Mouse (Mus musculus): ENCODE results near the gene Fam118b. TPM values are rescaled to one million over a fixed set of nuclear protein-coding genes. Genes with fewer than 3 reads are reported as not detected.

Fam118b gene
- polyA plus RNA-seq (2015; fragmentation: Illumina TruSeq; extraction: RNeasy Lipid Tissue Mini Kit (QIAGEN cat#74804); ENCODE audit: insufficient read depth, low read depth, low replicate concordance) = 7.0 TPM

GRCm38 (mm10) chr9:35267146-35267975 lies at the start of gene Fam118b, which contains the start of gene Rpusd4:
Gene Fam118b, minus strand, starts transcription at chr9:35267805.
Gene Rpusd4, plus strand, starts transcription at chr9:35267865.

GRCm38 (mm10) chr9:35210542-35211474 lies 56.8 kb downstream of the Fam118b start, which contains the start of gene Foxred1:
Gene Foxred1, minus strand, starts transcription at chr9:35211055.

GRCm38 (mm10) chr9:35199772-35200471 lies 67.7 kb downstream of the Fam118b start, which contains the start of the genes Srpr and Tirap:
Gene Srpr, plus strand, starts transcription at chr9:35200175.
Gene Tirap, minus strand, starts transcription at chr9:35200291.

GRCm38 (mm10) chr9:35175251-35176123 lies 92.1 kb downstream of the Fam118b start, which contains the start of gene Dcps:
Gene Dcps, minus strand, starts transcription at chr9:35176061.

Other genes starting within 250 kb of the Fam118b start
- gene St3gal4, start 148.5 kb downstream of the Fam118b start, polyA plus RNA-seq (2015; fragmentation: Illumina TruSeq; extraction: RNeasy Lipid Tissue Mini Kit (QIAGEN cat#74804); ENCODE audit: insufficient read depth, low read depth, low replicate concordance) = 23.6 TPM
- 3.1 TPM for gene Dcps, start 91.7 kb downstream of the Fam118b start, polyA plus RNA-seq (2015; fragmentation: Illumina TruSeq; extraction: RNeasy Lipid Tissue Mini Kit (QIAGEN cat#74804); ENCODE audit: insufficient read depth, low read depth, low replicate concordance)
- gene Srpr, start 67.6 kb downstream of the Fam118b start, polyA plus RNA-seq (2015; fragmentation: Illumina TruSeq; extraction: RNeasy Lipid Tissue Mini Kit (QIAGEN cat#74804); ENCODE audit: insufficient read depth, low read depth, low replicate concordance) = 50.3 TPM
- gene Tirap, start 67.5 kb downstream of the Fam118b start, polyA plus RNA-seq (2015; fragmentation: Illumina TruSeq; extraction: RNeasy Lipid Tissue Mini Kit (QIAGEN cat#74804); ENCODE audit: insufficient read depth, low read depth, low replicate concordance) = 1.6 TPM
- gene Foxred1, start 56.8 kb downstream of the Fam118b start, polyA plus RNA-seq (2015; fragmentation: Illumina TruSeq; extraction: RNeasy Lipid Tissue Mini Kit (QIAGEN cat#74804); ENCODE audit: insufficient read depth, low read depth, low replicate concordance) = 11.0 TPM
- gene Rpusd4, start 60 bp upstream of the Fam118b start, polyA plus RNA-seq (2015; fragmentation: Illumina TruSeq; extraction: RNeasy Lipid Tissue Mini Kit (QIAGEN cat#74804); ENCODE audit: insufficient read depth, low read depth, low replicate concordance) = 5.8 TPM
- gene Cdon, start 153.3 kb upstream of the Fam118b start, polyA plus RNA-seq (2015; fragmentation: Illumina TruSeq; extraction: RNeasy Lipid Tissue Mini Kit (QIAGEN cat#74804); ENCODE audit: insufficient read depth, low read depth, low replicate concordance) = 9.7 TPM

All from pancreas, adult 10 weeks (tissue).